Mouse (Mus musculus) erythroblast, embryonic 14.5 days (primary cell): ENCODE data around the gene Wdr49. TPM values are rescaled to one million over a fixed set of nuclear protein-coding genes. Genes with fewer than 3 reads are reported as not detected.
"Not testable (repeated sequence)": the region's sequence is repeated elsewhere in the genome, so short reads cannot be mapped to it uniquely, and the experiment has no call there.

Experiments used
- H3K27me3 ChIP-seq: 2 replicates; pipeline ENCODE4 v1.6.1; 2012; ENCODE audit warnings: inconsistent platforms; ENCODE audit not compliant: control insufficient read depth
- H3K36me3 ChIP-seq: 2 replicates; pipeline ENCODE4 v1.6.1; 2012; ENCODE audit warnings: mild to moderate bottlenecking, inconsistent platforms; ENCODE audit not compliant: control insufficient read depth
- H3K4me1 ChIP-seq: 2 replicates; pipeline ENCODE4 v1.6.1; 2012; ENCODE audit warnings: inconsistent platforms; ENCODE audit not compliant: control insufficient read depth
- H3K4me3 ChIP-seq: replicated peaks from 2 replicates; pipeline ENCODE3; 2012; ENCODE audit warnings: moderate library complexity, mild to moderate bottlenecking, inconsistent platforms
- H3K9me3 ChIP-seq: 2 replicates; pipeline ENCODE4 v1.6.1; 2012; ENCODE audit warnings: low read length, inconsistent platforms, mixed read lengths; ENCODE audit not compliant: control insufficient read depth
- GATA1 ChIP-seq: IDR thresholded peaks from 2 replicates; pipeline ENCODE4 v1.6.1; 2012; ENCODE audit warnings: low read length, inconsistent platforms, mixed read lengths
- TAL1 ChIP-seq: IDR thresholded peaks from 3 replicates; pipeline ENCODE4 v1.6.1; 2012; ENCODE audit warnings: low read length, inconsistent platforms, mixed read lengths
- polyA plus RNA-seq: library from polyadenylated mRNA; stranded (reverse); fragments of >175 nt; gene quantifications from 2 replicates; pipeline ENCODE4 v1.2.3, GENCODE M21; 2012

Gene Wdr49
- polyA plus RNA-seq, 1 experiment: not detected

DNA sequence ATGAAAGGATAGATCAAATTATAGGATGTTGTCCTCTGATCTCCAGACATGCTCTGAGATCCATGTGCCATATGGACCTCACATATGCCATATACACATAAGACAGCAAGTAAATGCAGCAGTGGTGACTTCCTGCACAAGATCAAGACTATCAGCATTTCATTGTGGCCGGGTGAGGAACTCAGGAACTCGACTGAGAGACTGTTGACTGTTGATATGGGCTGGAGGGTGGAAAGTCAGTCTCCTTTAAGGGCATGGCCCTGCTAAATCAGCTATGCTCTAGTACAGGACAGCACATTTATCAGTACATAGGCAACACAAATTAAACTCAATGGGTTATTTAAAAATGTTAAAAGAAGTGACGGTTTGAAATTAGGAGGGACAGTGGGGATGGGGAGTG lies 173.7 kb downstream of the Wdr49 start:
- Histone ChIP-seq H3K4me1 (no peaks in the 10 kb centered on the region), H3K9me3 (no peaks in the 10 kb centered on the region), H3K4me3 (no peak overlapping the region), H3K36me3 (no peaks in the 10 kb centered on the region), H3K27me3 (no peaks in the 10 kb centered on the region)
- TF ChIP-seq GATA1 (no peak), TAL1 (no peak)

DNA sequence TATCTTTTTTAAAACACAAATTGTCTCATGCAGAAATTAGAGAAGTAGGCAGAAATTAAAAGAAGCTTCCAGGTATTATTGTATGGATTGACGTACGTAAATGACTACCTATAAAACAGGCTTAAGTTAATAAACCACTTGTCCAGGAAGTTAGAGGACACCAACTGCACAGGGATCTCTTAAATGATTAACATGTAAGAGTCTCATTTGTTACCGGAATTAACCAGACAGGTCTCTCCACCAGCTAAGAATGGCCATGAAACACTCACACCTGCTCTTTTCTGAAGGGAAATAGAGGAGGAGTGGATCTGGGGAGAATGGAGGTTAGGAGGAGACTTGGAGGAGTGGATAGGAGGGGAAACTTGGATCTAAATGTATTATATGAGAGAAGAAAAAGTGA lies 176.4 kb downstream of the Wdr49 start:
- Histone ChIP-seq H3K4me3 (no peak overlapping the region), H3K4me1 (no peaks in the 10 kb centered on the region), H3K9me3 (no peaks in the 10 kb centered on the region), H3K36me3 (no peaks in the 10 kb centered on the region), H3K27me3 (no peaks in the 10 kb centered on the region)
- TF ChIP-seq GATA1: no peak
- TF ChIP-seq TAL1: no peak

DNA sequence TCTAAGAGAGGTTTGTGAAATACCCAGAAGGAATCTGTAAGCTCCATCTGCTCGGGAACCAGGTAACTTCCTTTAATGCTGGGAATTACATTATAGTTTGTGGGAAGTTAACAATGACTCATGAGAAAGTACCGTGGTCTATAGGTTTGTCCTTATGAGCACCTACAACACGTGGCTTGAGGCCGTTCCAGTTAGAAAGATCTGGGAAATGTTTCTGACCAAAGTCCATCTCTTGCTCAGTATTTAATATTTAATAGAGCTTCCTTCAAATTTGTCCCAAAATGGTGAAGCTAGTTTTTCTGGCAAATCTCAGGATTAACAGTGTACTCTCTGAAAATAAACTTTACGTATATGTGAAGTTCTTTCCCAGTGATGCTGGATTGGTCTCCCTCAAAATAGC lies 177.3 kb downstream of the Wdr49 start:
- Histone ChIP-seq H3K4me3 (no peak overlapping the region), H3K9me3 (no peaks in the 10 kb centered on the region), H3K36me3 (no peaks in the 10 kb centered on the region), H3K4me1 (no peaks in the 10 kb centered on the region), H3K27me3 (no peaks in the 10 kb centered on the region)
- TF ChIP-seq TAL1 (no peak), GATA1 (no peak)

DNA sequence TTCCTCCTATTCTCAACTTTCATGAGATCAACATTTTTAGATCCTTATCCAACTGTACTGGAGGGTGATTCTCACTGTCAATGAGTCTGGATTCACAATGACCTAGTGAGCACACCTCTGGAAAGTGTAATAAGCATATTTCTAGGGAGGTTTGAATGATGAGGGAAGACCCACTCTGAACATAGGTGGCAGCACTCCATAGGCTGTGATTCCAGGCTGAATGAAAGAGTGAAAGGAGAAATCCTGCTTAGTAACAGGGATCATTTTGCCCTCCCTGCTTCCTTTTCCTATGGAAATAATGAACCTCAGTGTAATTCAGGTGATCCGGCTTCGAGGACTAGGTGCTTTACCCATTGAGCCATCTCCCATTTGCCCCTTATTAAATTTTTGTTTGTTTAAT lies 180.9 kb downstream of the Wdr49 start:
- Histone ChIP-seq H3K4me3 (no peak overlapping the region), H3K36me3 (no peaks in the 10 kb centered on the region), H3K4me1 (no peaks in the 10 kb centered on the region), H3K9me3 (no peaks in the 10 kb centered on the region), H3K27me3 (no peaks in the 10 kb centered on the region)
- TF ChIP-seq TAL1 (no peak), GATA1 (no peak)

DNA sequence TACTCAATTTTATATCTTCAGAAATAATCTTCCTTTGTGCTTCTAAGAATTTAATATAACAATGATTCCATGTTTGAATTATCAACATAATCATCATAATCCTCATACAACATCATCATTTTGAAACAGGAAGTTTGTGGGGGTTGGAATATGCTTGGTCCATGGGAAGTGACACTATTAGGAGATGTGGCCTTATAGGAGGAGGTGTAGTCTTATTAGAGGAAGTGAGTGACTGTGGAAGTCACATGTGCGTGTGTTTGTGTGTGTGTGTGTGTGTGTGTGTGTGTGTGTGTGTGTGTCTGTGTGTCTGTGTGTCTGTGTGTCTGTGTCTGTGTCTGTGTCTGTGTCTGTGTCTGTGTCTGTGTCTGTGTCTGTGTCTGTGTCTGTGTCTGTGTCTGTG lies 182.5 kb downstream of the Wdr49 start:
- not testable (repeated sequence) for H3K36me3 ChIP-seq, H3K9me3 ChIP-seq, H3K27me3 ChIP-seq, H3K4me1 ChIP-seq, H3K4me3 ChIP-seq

DNA sequence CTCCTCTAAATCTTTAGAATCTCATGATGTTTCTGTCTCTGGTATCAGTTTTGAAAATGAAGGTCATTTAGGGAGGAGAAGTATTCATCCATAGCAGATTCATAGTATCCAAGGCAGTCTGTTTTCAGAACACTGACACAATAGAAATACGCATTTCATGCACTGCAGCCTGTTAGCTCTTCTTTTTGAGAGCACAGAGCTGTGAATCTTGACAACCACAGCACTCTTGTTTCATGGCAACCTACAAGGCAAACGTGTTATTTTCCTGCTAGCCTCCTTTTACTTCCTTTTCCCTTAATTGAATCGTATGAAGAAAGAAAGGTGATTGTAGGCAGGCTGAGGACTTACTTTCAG lies 184.2 kb downstream of the Wdr49 start:
- H3K27me3 ChIP-seq: no peaks in the 10 kb centered on the region
- H3K9me3 ChIP-seq: no peaks in the 10 kb centered on the region
- no peaks in the 10 kb centered on the region for H3K36me3 ChIP-seq
- TF ChIP-seq GATA1 (no peak), TAL1 (no peak)
- no peaks in the 10 kb centered on the region for H3K4me1 ChIP-seq
- H3K4me3 ChIP-seq: no peak overlapping the region

DNA sequence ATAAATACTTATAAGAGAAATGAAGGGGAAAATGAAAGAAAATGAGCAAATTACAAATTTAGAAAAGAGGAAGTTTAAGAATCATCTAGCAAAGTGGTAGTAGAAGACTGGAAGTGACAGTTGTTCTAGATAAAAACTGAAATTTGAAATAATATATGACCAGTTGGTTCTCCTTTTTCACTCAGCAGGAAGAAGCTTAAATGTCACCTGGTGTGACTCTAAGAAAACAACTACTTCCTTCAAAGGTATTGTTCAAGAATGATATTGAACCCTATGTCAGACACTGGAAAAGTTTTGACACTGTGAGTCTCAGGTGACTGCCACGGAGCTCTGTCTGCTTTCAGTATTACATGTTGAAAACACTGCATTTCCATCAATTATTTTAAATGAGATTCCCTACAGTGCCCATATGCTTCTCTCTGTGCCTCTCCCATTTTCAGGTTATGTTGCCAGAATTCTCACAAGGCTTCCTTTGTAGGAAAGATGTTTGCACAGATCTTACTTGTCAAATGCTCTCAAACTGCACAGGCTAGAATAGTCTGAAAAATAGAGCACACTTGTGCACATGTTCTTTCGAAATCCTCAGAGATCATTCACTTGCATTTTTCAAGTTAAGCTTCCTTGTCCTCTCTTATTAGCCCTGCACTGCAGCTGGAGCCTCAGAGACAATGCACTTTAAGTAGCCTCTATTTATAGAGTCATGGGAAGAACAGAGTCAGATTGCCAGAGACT lies 184.8 kb downstream of the Wdr49 start:
- Histone ChIP-seq H3K9me3 (no peaks in the 10 kb centered on the region), H3K27me3 (no peaks in the 10 kb centered on the region), H3K4me3 (no peak overlapping the region), H3K4me1 (no peaks in the 10 kb centered on the region), H3K36me3 (no peaks in the 10 kb centered on the region)
- TF ChIP-seq GATA1 (no peak), TAL1 (no peak)

DNA sequence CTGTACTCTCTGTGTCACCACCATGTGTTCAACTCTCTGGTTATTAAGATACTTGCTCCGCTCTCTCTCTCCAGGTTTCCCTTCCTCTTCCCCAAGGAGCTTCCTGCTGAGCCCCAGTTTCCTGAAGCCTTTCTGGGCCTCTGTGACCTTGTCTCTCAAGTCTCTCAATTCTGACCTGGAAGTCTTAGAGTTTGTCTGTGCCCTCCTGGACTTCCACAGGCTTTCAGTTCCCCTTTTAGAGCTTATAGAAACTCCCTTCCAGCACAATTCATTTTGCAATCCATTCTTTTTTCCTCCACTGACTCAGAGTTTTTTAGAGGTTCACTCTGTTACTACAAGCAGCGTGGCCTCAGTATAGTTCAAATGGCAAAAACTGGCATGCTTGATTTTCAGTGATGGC lies 188.7 kb downstream of the Wdr49 start:
- Histone ChIP-seq H3K9me3 (no peaks in the 10 kb centered on the region), H3K4me3 (no peak overlapping the region), H3K4me1 (no peaks in the 10 kb centered on the region), H3K36me3 (no peaks in the 10 kb centered on the region), H3K27me3 (no peaks in the 10 kb centered on the region)
- TF ChIP-seq GATA1 (no peak), TAL1 (no peak)

DNA sequence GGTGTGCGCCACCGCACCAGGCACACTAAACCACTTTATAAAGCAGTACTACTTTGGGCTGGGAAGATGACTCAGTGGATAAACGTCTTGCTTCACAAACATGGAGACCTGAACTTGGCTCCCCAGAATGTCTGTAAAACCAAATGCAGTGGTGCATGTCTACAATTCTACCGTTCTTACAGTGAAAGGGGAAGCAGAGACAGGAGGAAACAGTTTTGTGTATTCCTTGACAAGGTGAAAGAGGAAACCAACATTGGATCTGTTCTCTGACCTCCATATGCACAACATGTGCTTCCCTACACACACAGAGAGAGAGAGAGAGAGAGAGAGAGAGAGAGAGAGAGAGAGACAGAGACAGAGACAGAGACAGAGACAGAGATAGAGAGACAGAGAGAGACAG lies 204.5 kb downstream of the Wdr49 start:
- no peaks in the 10 kb centered on the region for H3K4me1 ChIP-seq
- TF ChIP-seq TAL1: no peak
- no peak for TF ChIP-seq GATA1

DNA sequence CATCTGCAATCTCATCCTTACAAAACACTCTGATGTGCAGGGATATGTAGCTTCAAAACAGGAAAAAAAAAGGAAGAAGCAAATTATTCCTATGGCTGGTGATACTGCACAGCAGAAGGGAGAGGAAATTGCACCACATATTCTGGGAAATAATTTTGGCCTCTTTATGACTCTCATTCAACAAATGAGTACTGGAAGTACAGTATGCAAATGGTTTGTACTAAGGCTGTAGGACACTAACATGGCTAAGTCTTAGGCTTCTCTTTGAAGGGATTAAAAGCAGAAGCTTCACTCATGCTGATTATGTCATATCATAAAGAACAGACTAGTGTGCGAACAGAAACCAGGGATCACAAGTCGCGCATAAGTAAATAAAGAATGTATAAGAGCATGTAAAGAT lies 205.4 kb downstream of the Wdr49 start:
- no peak overlapping the region for H3K4me3 ChIP-seq
- no peaks in the 10 kb centered on the region for H3K9me3 ChIP-seq
- H3K27me3 ChIP-seq: no peaks in the 10 kb centered on the region
- TF ChIP-seq TAL1 (no peak), GATA1 (no peak)
- H3K36me3 ChIP-seq: no peaks in the 10 kb centered on the region
- no peaks in the 10 kb centered on the region for H3K4me1 ChIP-seq

More for the DNA sequence above, 204.5 kb downstream of the Wdr49 start:
- Histone ChIP-seq H3K9me3 (no peaks in the 10 kb centered on the region), H3K27me3 (no peaks in the 10 kb centered on the region), H3K36me3 (no peaks in the 10 kb centered on the region), H3K4me3 (no peak overlapping the region)

DNA sequence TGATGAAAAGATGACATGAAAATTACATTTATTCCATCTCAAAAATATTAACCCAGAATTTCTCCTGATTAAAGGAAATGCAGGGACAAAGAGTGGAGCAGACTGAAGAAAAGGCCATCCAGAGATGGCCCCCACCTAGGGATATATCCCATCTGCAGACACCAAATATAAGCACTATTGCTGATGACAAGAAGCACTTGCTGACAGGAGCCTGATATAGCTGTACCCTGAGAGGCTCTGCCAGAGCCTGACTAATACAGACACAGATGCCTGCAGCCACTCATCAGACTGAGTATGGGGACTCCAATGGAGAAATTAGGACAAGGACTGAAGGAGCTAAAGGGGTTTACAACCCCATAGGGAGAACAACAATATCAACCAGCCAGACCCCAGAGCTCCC lies 206.8 kb downstream of the Wdr49 start:
- Histone ChIP-seq H3K9me3 (no peaks in the 10 kb centered on the region), H3K27me3 (no peaks in the 10 kb centered on the region), H3K36me3 (no peaks in the 10 kb centered on the region), H3K4me1 (no peaks in the 10 kb centered on the region), H3K4me3 (no peak overlapping the region)
- TF ChIP-seq TAL1 (no peak), GATA1 (no peak)
